Mouse (Mus musculus): ENCODE measurements at regions not wholly inside any gene's neighbourhood (a gene's known extent, or its start where the extent isn't known, plus 50 kb on each side); places are given as distances from the start of the nearest gene placed in this dataset.

GRCm38 (mm10) chrX:169608551-169608950 lies 76.4 kb upstream of the Mid1 start:
- TF ChIP-seq CTCF (IDR thresholded peaks at IDR 0.05; ENCODE audit: low read depth) (no peak), EP300 (IDR thresholded peaks at IDR 0.05; ENCODE audit: low read depth) (no peak)

Measured in liver, postnatal 0 days (tissue).